ENCODE assay signal across 34 mouse cellular contexts in genomic region chr13:67811651-67812210, GRCm38 (mm10). TPM values are rescaled to one million over a fixed set of nuclear protein-coding genes. Genes with fewer than 3 reads are reported as not detected.
A peak's percentile ranks its signal among the peaks of the same experiment; 100 is the strongest.
DNase-seq lines count a peak whose midpoint lies in the region; ATAC-seq and TF ChIP-seq lines count a peak whose summit lies in the region.
"Had no signal": no experiment of that assay in that cellular context is flagged by ENCODE, and none has a peak within 500 bp of the region (broad histone marks: within the 10 kb centered on the region; RNA-seq: fewer than 3 reads in every experiment).

No protein-coding gene starts in this region.

- no peaks in the 10 kb centered on the region for H3K27me3 ChIP-seq in midbrain, postnatal 0 days (ENCODE audit: insufficient read depth, low read length)
- H3K27me3 ChIP-seq: CH12.LX; embryonic facial prominence, embryonic 13.5 days; forebrain, embryonic 12.5 days; forebrain, embryonic 15.5 days; hindbrain, embryonic 12.5 days; hindbrain, embryonic 15.5 days had no signal

- 63% methylated on average over 1 of the region's 1 CpGs for WGBS in midbrain, postnatal 0 days

- no peaks in the 10 kb centered on the region for H3K4me1 ChIP-seq in midbrain, postnatal 0 days (ENCODE audit: insufficient read depth, low read length)

- no peak for TF ChIP-seq CTCF in midbrain, postnatal 0 days (IDR thresholded peaks at IDR 0.05)

- H3K9ac ChIP-seq in midbrain, postnatal 0 days (replicated peaks; ENCODE audit: low read length, poor library complexity, severe bottlenecking), result no peak overlapping the region
- H3K9ac ChIP-seq: embryonic facial prominence, embryonic 13.5 days; forebrain, embryonic 12.5 days; forebrain, embryonic 15.5 days; hindbrain, embryonic 12.5 days; hindbrain, embryonic 15.5 days had no signal

- peak; percentile 60 for DNase-seq in heart, adult 11 months
- DNase-seq in heart, adult 8-10 months (ENCODE audit: low spot score), result no peak
- DNase-seq in 3T3-L1 (ENCODE audit: low read depth, low spot score) (peak; percentile 68), adipocyte (ENCODE audit: low spot score) (peak; percentile 53)
- DNase-seq in right cerebral cortex, postnatal 25 days, result no peak
- DNase-seq in midbrain, postnatal 0 days (ENCODE audit: low spot score), result no peak
- DNase-seq: adrenal gland, postnatal 10 days; B cell, adult 2 months; cerebellum, adult 11 months; cerebellum, adult 2 months; cerebellum, adult 9-11 months; cerebellum, postnatal 25 days; gastrocnemius, postnatal 10 days; heart, adult 2 months; kidney, adult 2 months had no signal

- H3K36me3 ChIP-seq in midbrain, postnatal 0 days (ENCODE audit: insufficient read depth, low read length), result no peaks in the 10 kb centered on the region
- H3K36me3 ChIP-seq: forebrain, embryonic 12.5 days; G1E; hindbrain, embryonic 12.5 days; hindbrain, embryonic 15.5 days had no signal

- H3K27ac ChIP-seq in midbrain, postnatal 0 days (ENCODE audit: low read depth, low read length), result no peak overlapping the region
- H3K27ac ChIP-seq: embryonic facial prominence, embryonic 13.5 days; forebrain, embryonic 12.5 days; forebrain, embryonic 15.5 days; heart, adult 2 months; hindbrain, embryonic 12.5 days; hindbrain, embryonic 15.5 days had no signal

- no peak overlapping the region for H3K4me3 ChIP-seq in midbrain, postnatal 0 days (ENCODE audit: low read depth, low read length)
- H3K4me3 ChIP-seq: embryonic facial prominence, embryonic 13.5 days; erythroblast, embryonic 14.5 days; forebrain, embryonic 12.5 days; forebrain, embryonic 15.5 days; heart, adult 2 months; hindbrain, embryonic 12.5 days; hindbrain, embryonic 15.5 days had no signal

- no peak overlapping the region for H3K4me2 ChIP-seq in midbrain, postnatal 0 days (ENCODE audit: low read depth, low read length, poor library complexity, severe bottlenecking)
- H3K4me2 ChIP-seq: embryonic facial prominence, embryonic 13.5 days; forebrain, embryonic 12.5 days; forebrain, embryonic 15.5 days; heart, embryonic 11.5 days; hindbrain, embryonic 12.5 days; hindbrain, embryonic 15.5 days had no signal

- no peak for ATAC-seq in midbrain, postnatal 0 days (ENCODE audit: low FRiP score)
- ATAC-seq: forebrain, embryonic 15.5 days; intestine, postnatal 0 days had no signal

- no peaks in the 10 kb centered on the region for H3K9me3 ChIP-seq in midbrain, postnatal 0 days (ENCODE audit: low read length)
- H3K9me3 ChIP-seq: forebrain, embryonic 15.5 days; G1E; hindbrain, embryonic 15.5 days had no signal

RNA-seq across cellular contexts. Expression of gene Zfp273, which starts 1.8 kb away (rescaled TPM):
- 1 to 10 TPM; 1.3 to 2.9 (median 2.2) TPM for total RNA-seq in heart, adult 8-10 months (2022)
- total RNA-seq in midbrain, postnatal 0 days (2014; rRNA removed), result 9.5 TPM in 2 replicates
- 8.6 and 8.9 TPM in 2 replicates for polyA plus RNA-seq in midbrain, postnatal 0 days (2015; fragmentation: Nextera tagmentation; extraction: Ambion mirVana)
- polyA plus RNA-seq: erythroblast, embryonic 14.5 days had no signal

RNA-seq across cellular contexts. Expression of gene Gm10037, which starts 19.2 kb away (rescaled TPM):
- total RNA-seq in heart, adult 8-10 months (2022), result under 1 TPM in 3 of 4 experiments, not detected in 1; 0.66 to 0.75 (median 0.72) TPM
- total RNA-seq in midbrain, postnatal 0 days (2014; rRNA removed), result 1.2 and 2.9 TPM in 2 replicates
- polyA plus RNA-seq in midbrain, postnatal 0 days (2015; fragmentation: Nextera tagmentation; extraction: Ambion mirVana), result 5.2 and 5.5 TPM in 2 replicates
- total RNA-seq: CH12.LX; common myeloid progenitor, adult 5-6 weeks; G1E; gastrocnemius, postnatal 10 days; hematopoietic stem cell, adult 5-6 weeks had no signal
- polyA plus RNA-seq: erythroblast, embryonic 14.5 days; G1E; heart, adult 2 months had no signal

RNA-seq across cellular contexts. Expression of gene Zfp493, which starts 32.2 kb away (rescaled TPM):
- total RNA-seq in heart, adult 8-10 months (2022), result 1 to 10 TPM in 3 of 4 experiments, under 1 TPM in 1; 1.00 to 2.0 (median 1.5) TPM
- 1.5 and 2.3 TPM in 2 replicates for total RNA-seq in midbrain, postnatal 0 days (2014; rRNA removed)
- polyA plus RNA-seq in midbrain, postnatal 0 days (2015; fragmentation: Nextera tagmentation; extraction: Ambion mirVana), result 1.3 and 2.0 TPM in 2 replicates
- total RNA-seq: CH12.LX had no signal
- polyA plus RNA-seq: erythroblast, embryonic 14.5 days had no signal

RNA-seq across cellular contexts. Expression of gene BC048507, which starts 51.4 kb away (rescaled TPM):
- total RNA-seq in heart, adult 8-10 months (2022), result under 1 TPM in 1 of 4 experiments, not detected in 3; 0.47 TPM
- not detected in 2 replicates for total RNA-seq in midbrain, postnatal 0 days (2014; rRNA removed)
- not detected in 2 replicates for polyA plus RNA-seq in midbrain, postnatal 0 days (2015; fragmentation: Nextera tagmentation; extraction: Ambion mirVana)
- total RNA-seq: adrenal gland, postnatal 10 days; adrenal gland, postnatal 36 days; CH12.LX; common myeloid progenitor, adult 5-6 weeks; G1E; gastrocnemius, adult 18-20 months; gastrocnemius, postnatal 10 days; gastrocnemius, postnatal 4 days; heart, adult 2 months; heart, postnatal 25 days; hematopoietic stem cell, adult 5-6 weeks had no signal
- polyA plus RNA-seq: cerebellum, adult 2 months; embryonic facial prominence, embryonic 13.5 days; erythroblast, embryonic 14.5 days; forebrain, embryonic 12.5 days; forebrain, embryonic 15.5 days; G1E; heart, adult 2 months; heart, embryonic 11.5 days; heart, embryonic 14.5 days; heart, postnatal 0 days; hindbrain, embryonic 12.5 days; hindbrain, embryonic 15.5 days; intestine, embryonic 14.5 days; intestine, postnatal 0 days; kidney, adult 2 months had no signal

RNA-seq across cellular contexts. Expression of gene Zfp85, which starts 56.7 kb away (rescaled TPM):
- total RNA-seq in heart, adult 8-10 months (2022), result 1 to 10 TPM; 2.0 to 2.5 (median 2.3) TPM
- 5.4 and 6.1 TPM in 2 replicates for total RNA-seq in midbrain, postnatal 0 days (2014; rRNA removed)
- polyA plus RNA-seq in midbrain, postnatal 0 days (2015; fragmentation: Nextera tagmentation; extraction: Ambion mirVana), result 3.6 and 4.0 TPM in 2 replicates
- polyA plus RNA-seq: erythroblast, embryonic 14.5 days had no signal

Comparison
In these comparisons a context has a peak if more than half of its experiments do, and no peak if none do; other contexts are left out.
1. DNase-seq: peak in heart, adult 11 months (single experiment), 3T3-L1 (single experiment) and adipocyte (single experiment); none in heart, adult 8-10 months (single experiment), right cerebral cortex, postnatal 25 days (single experiment) and midbrain, postnatal 0 days (single experiment).